Mouse (Mus musculus) gastrocnemius, postnatal 4 days (tissue): ENCODE results near the gene Polr3e. TPM values are rescaled to one million over a fixed set of nuclear protein-coding genes. Genes with fewer than 3 reads are reported as not detected.
"Not testable (repeated sequence)": the region's sequence is repeated elsewhere in the genome, so short reads cannot be mapped to it uniquely, and the experiment has no call there.

Source experiments
- DNase-seq, 2 experiments: peaks; one replicate each; pipeline ENCODE4 v3.0.0; 2021 to 2022; ENCODE audit warnings: low spot score in 2 of 2, mixed read lengths in 2 of 2
- total RNA-seq, 2 experiments: library from RNA; stranded (reverse); gene quantifications; 2 replicates each; pipeline ENCODE4 v1.2.3; 2021

The Polr3e gene
- total RNA-seq, 2 experiments from 2014 or later, result 18.2 to 23.1 TPM

DNA sequence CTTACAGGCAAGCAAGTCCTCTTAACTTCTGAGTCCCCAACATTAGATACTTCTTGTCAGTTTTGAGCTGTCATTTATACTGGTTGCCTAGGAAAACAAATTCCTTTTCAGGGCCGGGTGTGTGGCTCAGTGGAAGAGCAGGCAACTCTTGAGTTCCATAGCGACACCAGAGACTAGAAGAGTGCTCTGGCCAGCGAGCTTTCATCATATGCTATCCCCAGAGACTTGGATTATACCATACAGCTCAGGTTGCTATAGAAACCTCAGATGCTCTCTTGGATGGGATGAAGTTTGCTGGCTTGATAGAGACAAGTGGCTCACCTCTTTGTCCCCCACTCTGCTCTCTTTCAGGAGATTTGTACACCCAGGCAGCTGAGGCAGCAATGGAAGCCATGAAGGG is 14.6 kb upstream of the Polr3e start:
- DNase-seq, result no peak

DNA sequence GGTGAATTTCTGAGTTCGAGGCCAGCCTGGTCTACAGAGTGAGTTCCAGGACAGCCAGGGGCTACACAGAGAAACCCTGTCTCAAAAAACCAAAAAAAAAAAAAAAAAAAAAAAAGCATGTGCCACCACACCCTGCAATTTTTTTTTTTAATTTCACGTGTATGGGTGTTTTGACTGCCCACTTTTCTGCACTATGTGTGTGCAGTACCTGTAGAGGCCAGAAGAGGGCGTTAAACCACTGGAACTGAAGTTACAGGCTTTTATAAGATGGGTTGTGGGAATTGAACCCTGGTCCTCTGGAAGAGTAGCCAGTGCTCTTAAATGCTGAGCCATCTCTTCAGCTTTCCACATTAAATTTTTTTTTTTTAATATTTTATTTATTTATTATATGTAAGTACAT is 7.4 kb upstream of the Polr3e start:
- not testable (repeated sequence) for DNase-seq

DNA sequence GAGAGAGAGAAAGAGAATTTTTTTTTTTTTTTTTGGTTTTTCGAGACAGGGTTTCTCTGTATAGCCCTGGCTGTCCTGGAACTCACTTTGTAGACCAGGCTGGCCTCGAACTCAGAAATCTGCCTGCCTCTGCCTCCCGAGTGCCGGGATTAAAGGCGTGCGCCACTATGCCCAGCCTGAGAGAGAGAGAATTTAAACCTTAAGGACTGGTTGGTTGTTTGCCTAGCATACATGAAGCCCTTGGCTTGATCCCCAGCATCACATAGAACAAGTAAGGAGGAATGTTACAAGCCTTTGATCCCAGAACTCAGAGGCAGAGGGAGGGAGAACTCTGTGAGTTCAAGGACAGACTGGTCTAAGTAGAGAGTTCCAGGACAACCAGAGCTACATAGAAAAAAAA is 6.3 kb upstream of the Polr3e start:
- DNase-seq, result not testable (repeated sequence)

DNA sequence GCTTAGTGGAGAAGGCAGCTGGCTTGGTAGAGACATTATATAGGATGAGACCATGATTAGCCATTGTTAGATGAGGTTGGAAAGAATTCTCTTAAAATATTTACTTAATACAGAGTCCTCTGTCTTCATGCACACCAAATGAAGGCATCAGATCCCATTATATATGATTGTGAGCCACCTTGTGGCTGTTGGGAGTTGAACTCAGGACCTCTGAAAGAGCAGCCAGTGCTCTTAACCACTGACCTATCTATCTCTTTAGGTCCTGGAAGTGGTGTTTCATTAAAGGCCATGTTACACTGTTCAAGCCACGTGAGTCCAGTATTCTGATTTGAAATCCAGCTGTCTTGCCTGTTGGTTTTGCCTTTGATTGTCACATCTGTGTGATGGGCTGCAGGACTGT is 4.2 kb upstream of the Polr3e start:
- no peak for DNase-seq

DNA sequence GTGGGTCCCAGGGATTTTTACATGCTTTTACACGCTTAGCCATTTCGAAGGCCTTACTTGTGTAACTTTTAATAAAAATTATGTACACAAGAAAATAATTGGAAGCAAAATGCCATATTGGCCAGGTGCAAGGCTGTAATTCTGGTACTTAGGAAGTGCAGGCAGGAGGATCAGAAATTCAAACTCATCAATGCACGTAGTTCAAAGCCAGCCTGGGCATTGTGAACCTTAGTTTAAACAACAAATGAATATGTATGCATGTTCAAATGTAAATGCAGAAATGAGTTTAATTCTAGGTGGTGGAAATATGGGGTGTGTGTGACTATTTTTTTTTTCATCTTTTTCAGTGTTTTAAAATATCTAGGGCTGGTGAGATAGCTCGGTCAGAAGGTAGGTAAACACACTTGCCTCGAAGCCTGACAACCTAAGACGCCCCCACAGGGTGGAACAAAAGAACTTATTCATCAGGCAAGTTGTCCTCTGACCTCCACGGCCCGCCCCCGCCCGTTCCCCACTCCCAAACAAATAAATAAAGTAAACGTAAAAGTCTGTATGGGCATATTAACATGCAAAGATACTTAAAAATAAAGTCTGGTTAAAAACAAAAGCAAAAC is 1.2 kb upstream of the Polr3e start:
- DNase-seq, result no peak

DNA sequence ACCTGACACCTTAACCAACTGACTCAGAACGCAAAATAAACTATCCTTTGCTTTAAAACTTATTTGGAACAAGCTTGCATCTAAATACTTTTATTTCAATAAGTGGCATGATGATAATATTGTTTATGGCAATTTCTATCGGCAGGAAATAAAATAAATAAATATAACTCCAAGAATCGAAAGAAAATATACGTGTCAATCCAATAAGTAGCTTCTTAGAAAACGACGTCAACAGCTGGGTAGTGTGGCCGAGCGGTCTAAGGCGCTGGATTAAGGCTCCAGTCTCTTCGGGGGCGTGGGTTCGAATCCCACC is 309 bp upstream of the Polr3e start:
- no peak for DNase-seq

DNA sequence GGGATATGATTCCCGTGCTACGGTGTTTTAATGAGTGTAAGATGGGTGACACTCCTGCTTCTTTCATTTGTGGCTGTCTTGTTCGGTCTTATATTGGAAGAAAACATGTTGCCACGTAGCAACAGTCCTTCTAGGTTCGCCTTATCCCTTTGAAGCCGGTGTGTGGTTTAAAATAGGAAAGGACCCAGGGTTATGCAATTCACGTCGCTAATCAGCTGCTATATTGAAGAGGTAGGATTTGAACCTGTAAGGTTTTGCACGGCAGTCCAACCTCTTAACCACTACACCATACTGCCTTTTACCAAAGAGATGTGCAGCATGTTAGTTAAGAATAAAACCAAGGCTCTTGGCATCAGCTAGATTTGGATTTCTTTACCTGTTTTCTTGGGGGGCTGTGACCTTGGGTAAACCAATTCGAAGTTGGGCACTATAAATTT is 1.0 kb downstream of the Polr3e start:
- no peak for DNase-seq

DNA sequence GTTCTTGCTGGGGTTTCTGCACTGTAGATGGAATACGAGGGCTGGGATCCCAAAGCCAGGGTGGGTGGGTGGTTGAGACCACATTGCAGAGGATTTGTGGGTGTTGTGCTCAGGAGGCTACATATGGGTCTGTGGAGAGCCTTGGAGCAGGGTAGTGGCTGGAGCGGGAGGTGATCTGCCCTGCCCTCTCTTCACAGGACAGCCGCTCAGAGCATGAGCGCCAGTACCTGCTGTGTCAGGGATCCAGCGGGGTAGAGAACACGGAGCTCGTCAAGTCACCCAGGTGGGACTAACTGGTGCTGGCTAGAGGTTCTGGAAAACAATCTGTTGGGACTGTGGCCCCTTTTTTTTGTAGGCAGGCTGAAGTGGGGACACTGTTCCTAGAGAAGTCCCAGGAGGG is 15.6 kb downstream of the Polr3e start:
- DNase-seq, result no peak

DNA sequence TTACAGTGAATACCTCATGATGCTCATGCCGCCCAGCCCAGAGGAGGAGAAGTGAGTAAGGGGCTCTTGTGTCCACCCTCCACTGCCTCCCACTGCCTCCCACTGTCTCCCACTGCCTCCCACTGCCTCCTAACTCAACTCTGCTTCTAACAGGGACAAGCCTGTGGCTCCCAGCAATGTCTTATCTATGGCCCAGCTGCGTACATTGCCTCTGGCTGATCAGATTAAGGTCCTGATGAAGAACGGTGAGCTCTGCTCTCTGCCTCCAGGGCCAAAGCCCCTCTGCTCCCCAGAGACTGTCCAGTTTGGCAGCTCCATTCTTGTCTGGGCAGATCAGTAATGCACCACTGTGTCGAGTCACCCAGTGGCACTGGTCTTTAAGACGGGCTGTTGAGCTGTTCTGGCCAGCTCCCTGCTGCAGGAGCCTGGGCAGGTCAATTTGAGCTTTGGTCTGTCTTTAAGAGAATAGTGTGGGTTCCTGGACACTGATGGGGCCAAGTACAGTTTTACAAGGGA is 16.2 kb downstream of the Polr3e start:
- DNase-seq, result no peak

DNA sequence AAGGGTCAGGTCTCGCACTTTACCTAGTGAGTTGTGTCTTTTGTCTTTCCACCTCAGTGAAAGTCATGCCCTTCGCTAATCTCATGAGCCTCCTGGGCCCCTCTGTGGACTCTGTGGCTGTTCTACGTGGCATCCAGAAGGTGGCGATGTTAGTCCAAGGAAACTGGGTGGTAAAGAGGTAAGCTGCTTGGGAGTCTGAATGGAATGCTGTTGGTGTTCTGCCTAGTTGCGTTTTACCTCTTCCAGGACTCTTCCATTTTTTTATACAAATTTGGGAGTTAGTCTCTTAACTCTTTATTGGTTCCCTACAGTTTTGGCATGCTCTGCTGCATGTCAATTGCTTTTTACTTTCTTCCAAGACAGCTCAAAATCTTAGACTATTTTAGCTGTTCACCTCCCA is 17.2 kb downstream of the Polr3e start:
- DNase-seq, result no peak

DNA sequence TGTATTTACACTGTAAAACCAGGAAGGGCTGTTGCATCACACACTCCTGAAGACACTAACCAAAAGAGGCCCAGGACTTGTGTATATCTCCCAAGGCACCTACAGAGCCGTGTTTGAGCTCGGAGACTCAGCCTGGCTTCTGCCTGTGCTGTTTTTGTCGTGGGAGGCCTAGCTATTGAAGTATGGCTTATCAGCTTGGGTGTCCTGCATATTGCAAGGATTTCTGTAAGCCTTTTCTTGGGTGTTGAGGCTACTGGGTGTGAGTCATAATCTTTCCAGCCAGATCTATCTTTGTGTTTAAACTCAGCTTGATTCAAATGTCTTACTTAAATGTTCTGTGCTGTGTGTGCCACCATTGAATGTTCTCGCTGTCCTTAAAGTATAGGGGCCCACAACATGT is 19.0 kb downstream of the Polr3e start:
- no peak for DNase-seq

DNA sequence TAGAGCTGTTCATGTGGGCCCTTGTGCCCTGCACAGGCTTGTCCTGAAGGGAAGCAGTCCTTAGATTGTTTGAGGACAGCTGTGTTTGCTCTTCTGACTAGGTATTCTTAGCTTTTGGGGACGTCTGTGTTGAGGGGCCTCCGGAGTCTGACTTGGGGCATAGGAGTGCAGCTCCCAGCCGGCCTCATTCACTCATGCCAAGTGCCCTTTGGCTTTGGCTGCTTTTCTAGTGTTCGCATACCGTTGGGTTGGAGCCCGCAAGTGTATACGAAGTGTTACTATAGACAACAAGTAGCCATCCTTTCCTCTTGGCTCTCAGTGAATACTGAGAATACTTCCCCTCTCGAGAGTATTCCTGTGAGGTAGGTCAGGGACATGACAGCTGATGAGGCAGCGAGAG is 20.7 kb downstream of the Polr3e start:
- DNase-seq, result no peak

DNA sequence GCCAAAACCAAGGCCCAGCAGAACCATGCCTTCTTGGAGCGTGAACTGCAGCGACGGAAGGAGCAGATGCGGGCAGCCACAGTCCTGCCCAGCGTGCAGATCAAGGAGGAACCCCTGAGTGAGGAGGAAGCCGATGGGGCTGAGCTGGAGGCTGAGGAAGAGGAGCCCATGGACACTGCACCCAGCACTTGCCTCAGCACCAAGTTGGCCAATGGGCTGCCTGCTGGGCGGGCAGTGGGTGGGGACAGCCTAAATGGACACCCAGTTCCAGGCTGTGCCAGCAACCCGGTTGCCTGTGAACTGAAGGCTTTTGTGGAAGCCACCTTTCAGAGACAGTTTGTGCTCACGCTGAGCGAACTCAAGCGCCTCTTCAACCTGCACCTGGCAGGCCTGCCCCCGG is 22.8 kb downstream of the Polr3e start:
- DNase-seq, result no peak

DNA sequence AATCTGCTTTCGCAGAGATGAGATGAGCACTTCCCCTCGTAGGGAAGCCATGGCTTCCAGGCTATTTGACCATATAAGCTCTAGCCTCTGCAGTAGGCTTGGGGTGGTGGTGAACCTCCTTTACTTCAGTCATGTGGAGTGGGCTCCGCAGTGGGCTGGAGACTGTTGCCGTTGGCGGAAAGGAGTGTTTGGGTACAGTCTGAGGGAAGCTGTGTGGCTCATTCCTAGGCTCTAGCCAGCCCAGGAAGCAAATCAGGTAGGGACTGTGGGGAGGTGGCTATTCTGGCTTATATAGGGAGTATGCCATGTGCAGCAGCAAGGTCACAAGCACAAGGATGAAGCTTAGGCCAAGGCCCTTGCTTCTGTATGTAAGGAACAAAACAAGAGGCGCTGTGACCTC is 23.7 kb downstream of the Polr3e start:
- no peak for DNase-seq

DNA sequence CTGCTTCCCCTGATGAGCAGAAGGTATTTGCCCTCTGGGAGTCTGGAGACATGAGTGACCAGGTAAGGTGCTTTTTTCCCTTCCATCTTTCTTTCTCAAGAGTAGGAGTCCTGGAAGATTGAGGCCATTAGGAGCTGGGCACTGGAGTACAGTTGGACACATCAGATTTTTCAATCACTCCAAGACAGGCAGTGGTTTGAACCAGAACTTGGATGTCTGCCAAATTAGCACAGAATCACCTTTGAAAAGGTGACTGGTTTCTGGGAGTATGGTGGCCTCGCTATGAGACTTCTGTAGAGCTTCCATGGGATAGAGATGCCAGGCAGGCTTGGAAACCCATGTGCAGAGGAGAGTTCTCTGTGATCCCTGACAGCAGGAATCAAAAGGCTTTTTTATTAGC is 25.0 kb downstream of the Polr3e start:
- DNase-seq, result no peak

DNA sequence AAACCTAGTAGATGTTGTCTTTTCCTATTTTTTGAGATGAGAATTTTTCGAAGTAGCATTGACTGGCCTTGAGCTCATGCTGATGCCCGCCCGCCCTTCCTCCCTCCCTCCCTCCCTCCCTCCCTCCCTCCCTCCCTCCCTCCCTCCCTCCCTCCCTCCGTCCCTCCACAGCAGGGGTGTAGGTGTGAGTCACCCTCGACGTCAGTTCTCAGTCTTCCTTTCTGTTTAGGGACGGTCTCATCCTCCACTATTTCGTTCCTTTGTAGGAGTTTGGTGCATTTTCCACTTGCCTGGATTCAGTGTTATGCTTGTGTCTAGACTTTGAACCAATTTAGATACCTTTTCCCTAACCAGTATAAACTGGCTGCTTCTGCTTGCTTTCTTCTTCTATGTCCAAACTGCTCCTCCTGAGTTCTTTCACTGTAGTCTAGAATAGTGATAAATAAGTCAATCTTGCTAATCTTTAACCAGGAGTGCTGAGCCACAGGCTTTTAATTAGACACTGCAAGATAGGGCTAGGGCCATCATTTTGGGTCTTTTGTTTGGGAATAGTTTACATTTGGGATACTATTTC is 26.5 kb downstream of the Polr3e start:
- DNase-seq, result no peak

DNA sequence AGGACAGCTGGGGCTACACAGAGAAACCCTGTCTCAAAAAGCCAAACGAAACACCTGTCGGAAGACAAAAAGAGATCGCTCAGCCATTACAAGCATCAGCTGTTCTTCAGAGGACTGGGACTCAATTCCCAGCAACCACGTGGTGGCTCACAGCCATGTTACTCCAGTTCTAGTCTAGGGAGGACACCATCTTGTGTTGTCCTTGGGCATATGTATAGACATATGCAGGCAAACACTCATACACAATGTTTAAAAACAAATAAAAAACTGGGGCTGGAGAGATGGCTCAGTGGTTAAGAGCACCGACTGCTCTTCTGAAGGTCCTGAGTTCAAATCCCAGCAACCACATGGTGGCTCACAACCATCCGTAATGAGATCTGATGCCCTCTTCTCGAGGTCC is 36.0 kb downstream of the Polr3e start:
- not testable (repeated sequence) for DNase-seq

DNA sequence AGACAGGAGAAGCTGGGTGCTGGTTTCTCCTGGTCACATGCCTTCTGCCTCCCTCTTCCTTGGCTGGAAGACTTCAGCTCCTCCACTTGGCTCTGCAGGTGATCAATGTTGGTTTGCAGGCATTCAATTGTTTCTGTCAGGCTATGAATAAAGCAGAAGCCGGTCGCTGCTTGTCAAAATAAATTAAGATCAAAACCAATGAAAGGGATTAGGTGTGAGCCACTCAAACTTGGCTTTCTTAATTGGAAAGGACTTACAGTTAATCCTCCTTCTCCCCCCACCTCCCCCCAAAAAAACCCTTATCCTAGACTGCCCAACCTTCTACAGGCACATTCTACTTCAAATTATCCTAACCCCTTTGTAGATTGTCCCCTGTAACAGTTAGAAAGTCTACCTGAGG is 42.6 kb downstream of the Polr3e start:
- no peak for DNase-seq

DNA sequence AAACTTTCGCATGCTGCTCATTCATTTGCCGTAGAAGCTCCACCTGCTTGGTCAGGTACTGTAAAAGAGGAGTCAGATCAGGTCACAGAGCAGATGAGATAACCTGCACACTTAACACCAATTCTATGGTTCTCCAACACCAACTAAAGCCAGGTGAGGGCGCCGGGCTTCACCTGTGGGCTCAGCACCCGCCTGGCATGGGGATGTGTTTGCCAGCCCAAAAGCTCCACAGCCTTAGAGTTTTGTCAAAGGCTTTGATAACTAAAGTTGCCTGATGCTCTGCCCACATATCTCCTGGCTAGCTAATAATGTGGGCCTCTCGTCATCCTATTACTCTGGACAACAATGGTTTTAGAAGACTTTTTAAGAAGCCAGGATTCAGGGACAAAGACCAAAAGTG is 43.1 kb downstream of the Polr3e start:
- DNase-seq, result no peak

DNA sequence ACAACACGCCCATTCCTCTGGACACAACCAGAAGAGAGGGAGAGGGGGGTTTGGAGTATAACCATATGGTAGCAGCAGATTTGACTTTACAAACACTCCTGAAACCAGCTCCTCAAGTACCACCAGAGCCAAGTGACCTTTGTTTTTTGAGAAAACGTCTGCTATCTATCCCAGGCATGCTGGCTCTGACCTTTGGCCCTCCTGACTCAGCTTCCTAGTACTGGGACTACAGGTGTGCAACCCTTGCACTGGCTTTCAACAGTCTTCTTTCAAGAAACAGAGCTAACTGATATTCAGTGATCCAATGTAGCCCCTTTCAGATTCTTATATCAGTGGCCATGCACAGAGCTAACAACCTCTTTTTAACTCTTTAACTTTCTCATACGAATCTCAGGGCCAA is 44.3 kb downstream of the Polr3e start:
- DNase-seq, result no peak

DNA sequence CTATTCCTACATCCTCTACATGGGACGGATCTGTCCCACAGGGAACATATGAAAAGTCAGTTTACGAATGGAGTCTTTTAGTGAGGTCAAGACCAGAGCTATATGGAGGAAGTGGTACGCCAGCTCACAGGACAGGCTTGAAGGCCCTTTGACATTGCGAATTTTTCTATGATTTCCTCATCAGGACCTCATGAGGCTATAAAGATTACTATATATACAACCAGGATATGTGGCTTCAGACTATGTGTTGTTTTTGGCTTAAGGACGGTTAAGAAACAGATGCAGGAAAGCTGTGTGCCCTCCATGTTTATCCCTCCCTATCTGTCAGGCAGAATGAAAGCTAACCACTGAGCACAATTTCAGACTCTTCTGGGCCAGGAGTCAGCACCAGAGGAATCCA is 45.6 kb downstream of the Polr3e start:
- DNase-seq, result no peak

DNA sequence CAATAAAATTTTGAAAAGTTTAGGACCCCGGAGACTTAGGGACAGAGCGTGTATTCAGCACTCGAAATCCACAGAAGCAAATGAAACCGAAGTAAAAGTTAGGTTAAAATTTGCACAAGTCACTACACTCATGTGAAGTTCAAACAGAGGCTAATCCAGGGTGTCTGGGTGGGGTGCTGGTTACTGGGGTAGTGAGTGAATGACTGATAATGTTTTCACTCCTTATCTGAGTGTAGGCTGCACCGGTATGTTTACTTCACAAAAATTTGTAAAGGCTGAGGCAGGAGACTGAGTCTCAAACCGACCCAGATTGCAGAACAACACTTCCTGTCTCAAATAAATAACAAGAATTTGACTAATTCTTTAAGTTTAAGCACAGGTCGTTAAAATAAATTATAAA is 51.7 kb downstream of the Polr3e start:
- DNase-seq, result no peak

DNA sequence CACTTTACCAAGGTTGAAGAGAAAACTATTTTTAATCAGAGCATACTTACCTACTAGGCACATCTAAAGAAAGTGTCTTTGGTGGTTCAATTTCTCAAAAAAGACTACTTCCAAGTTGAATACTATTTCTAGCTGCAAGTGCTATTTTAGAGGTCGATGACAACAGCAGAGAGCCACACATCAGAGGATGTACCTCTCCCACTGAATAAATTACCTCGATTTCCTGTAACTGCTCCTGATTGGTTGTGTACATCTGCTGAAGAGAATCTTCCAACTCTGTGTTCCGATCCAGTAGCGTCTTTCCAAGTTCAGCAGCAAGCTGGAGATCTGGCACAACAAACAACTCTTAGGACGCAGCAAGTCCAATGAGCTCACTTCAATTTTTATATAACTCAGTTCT is 52.6 kb downstream of the Polr3e start:
- no peak for DNase-seq

DNA sequence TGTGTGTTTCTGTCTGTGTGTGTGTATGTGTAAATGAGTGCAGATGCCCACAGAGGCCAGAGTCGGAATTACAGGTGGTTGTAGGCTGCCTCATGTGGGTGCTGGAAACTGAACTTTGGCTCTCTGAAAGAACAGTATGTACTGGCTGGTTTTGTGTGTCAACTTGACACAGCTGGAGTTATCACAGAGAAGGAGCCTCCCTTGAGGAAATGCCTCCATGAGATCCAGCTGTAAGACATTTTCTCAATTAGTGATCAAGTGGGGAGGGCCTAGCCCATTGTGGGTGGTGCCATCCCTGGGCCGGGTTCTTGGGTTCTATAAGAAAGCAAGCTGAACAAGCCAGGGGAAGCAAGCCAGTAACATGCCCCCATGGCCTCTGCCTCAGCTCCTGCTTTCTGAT is 54.9 kb downstream of the Polr3e start:
- DNase-seq, result not testable (repeated sequence)
